Mouse (Mus musculus) liver, embryonic 11.5 days (tissue): ENCODE measurements around the gene Srpx. TPM values are rescaled to one million over a fixed set of nuclear protein-coding genes. Genes with fewer than 3 reads are reported as not detected.

ENCODE experiments used
- ATAC-seq: fragments of 200-750 bp; cut with Nextera tagmentation; replicated peaks from 2 replicates; pipeline ENCODE4 v1.8.0; 2017; ENCODE audit warnings: moderate number of reproducible peaks, mild to moderate bottlenecking, moderate TSS enrichment, moderate library complexity; ENCODE audit not compliant: low FRiP score
- DNase-seq: peaks from one replicate; pipeline ENCODE4 v3.0.0-alpha.2; 2017; ENCODE audit warnings: low spot score
- H3K27ac ChIP-seq: fragments of 300-500 bp; sonication (generic); 2 replicates; pipeline ENCODE4 v1.5.1; 2014; ENCODE audit warnings: mild to moderate bottlenecking, low read depth, low read length, control low read depth
- H3K27me3 ChIP-seq: fragments of 300-500 bp; sonication (generic); replicated peaks from 2 replicates; pipeline ENCODE4 v1.6.1; 2014; ENCODE audit warnings: low read length, mixed read lengths; ENCODE audit not compliant: control insufficient read depth, insufficient read depth
- H3K36me3 ChIP-seq: fragments of 300-500 bp; sonication (generic); 2 replicates; pipeline ENCODE4 v1.6.1; 2014; ENCODE audit warnings: mild to moderate bottlenecking, low read length, moderate library complexity, mixed read lengths; ENCODE audit not compliant: control insufficient read depth, insufficient read depth
- H3K4me1 ChIP-seq: fragments of 300-500 bp; sonication (generic); replicated peaks from 2 replicates; pipeline ENCODE4 v1.6.1; 2014; ENCODE audit warnings: low read length, mixed read lengths; ENCODE audit not compliant: control insufficient read depth, insufficient read depth
- H3K4me2 ChIP-seq: fragments of 300-500 bp; sonication (generic); 2 replicates; pipeline ENCODE4 v1.6.1; 2014; ENCODE audit warnings: mild to moderate bottlenecking, control low read depth, moderate library complexity
- H3K4me3 ChIP-seq: fragments of 300-500 bp; sonication (generic); 2 replicates; pipeline ENCODE4 v1.5.1; 2014; ENCODE audit warnings: low read depth, low read length, control low read depth
- H3K9ac ChIP-seq: fragments of 300-500 bp; sonication (generic); 2 replicates; pipeline ENCODE4 v1.6.1; 2014; ENCODE audit warnings: low read depth, low read length, control low read depth
- H3K9me3 ChIP-seq: fragments of 300-500 bp; sonication (generic); 2 replicates; pipeline ENCODE4 v1.6.1; 2016; ENCODE audit warnings: low read length, inconsistent platforms, mixed read lengths; ENCODE audit not compliant: control insufficient read depth
- WGBS: fragments of 180-500 bp; shearing (Covaris S2); extraction: QIAGEN DNeasy Blood & Tissue Kit; methylation state at CpG from one replicate; pipeline ENCODE4 v1.1.7; 2014; 5-methylcytosine and 5-hydroxymethylcytosine counted together
- polyA plus RNA-seq: library from polyadenylated mRNA; unstranded; fragments of >200 nt; fragmentation: Nextera tagmentation; extraction: Ambion mirVana; gene quantifications from 2 replicates; pipeline ENCODE4 v1.2.1, GENCODE M21; 2014

Gene Srpx
- polyA plus RNA-seq, 1 experiment from 2014 or later = 2.2 TPM

- ATAC-seq = no peak
Measured at GRCm38 (mm10) chrX:10079981-10080380, 37.5 kb downstream of the Srpx start.

GRCm38 (mm10) chrX:10073966-10074365, 43.5 kb downstream of the Srpx start:
- H3K9me3 ChIP-seq = no peaks in the 10 kb centered on the region
- H3K9ac ChIP-seq = no peak overlapping the region
- ATAC-seq = no peak
- H3K27me3 ChIP-seq = no peaks in the 10 kb centered on the region
- no peaks in the 10 kb centered on the region for H3K4me1 ChIP-seq
- no peak for DNase-seq
- no peak overlapping the region for H3K4me3 ChIP-seq
- no peaks in the 10 kb centered on the region for H3K36me3 ChIP-seq
- H3K27ac ChIP-seq = no peak overlapping the region
- H3K4me2 ChIP-seq = no peak overlapping the region
- WGBS = 71% methylated on average over 3 of the region's 3 CpGs

More at GRCm38 (mm10) chrX:10079981-10080380, 37.5 kb downstream of the Srpx start:
- H3K36me3 ChIP-seq = no peaks in the 10 kb centered on the region
- no peak overlapping the region for H3K27ac ChIP-seq
- WGBS = 58% methylated on average over 1 of the region's 1 CpGs
- no peak overlapping the region for H3K4me3 ChIP-seq
- DNase-seq = no peak
- H3K27me3 ChIP-seq = no peaks in the 10 kb centered on the region
- no peak overlapping the region for H3K9ac ChIP-seq
- no peak overlapping the region for H3K4me2 ChIP-seq
- no peaks in the 10 kb centered on the region for H3K4me1 ChIP-seq
- no peaks in the 10 kb centered on the region for H3K9me3 ChIP-seq

GRCm38 (mm10) chrX:10071529-10071928, 46.0 kb downstream of the Srpx start:
- Histone ChIP-seq H3K4me1 (no peaks in the 10 kb centered on the region), H3K4me3 (no peak overlapping the region), H3K4me2 (no peak overlapping the region), H3K27me3 (no peaks in the 10 kb centered on the region), H3K9ac (no peak overlapping the region), H3K36me3 (no peaks in the 10 kb centered on the region), H3K27ac (no peak overlapping the region), H3K9me3 (no peaks in the 10 kb centered on the region)
- DNase-seq (no peak), ATAC-seq (no peak)
- 56% methylated on average over 2 of the region's 2 CpGs for WGBS

GRCm38 (mm10) chrX:10070689-10071088, 46.8 kb downstream of the Srpx start:
- Histone ChIP-seq H3K27me3 (no peaks in the 10 kb centered on the region), H3K4me1 (no peaks in the 10 kb centered on the region), H3K4me2 (no peak overlapping the region), H3K9me3 (no peaks in the 10 kb centered on the region), H3K27ac (no peak overlapping the region), H3K36me3 (no peaks in the 10 kb centered on the region), H3K4me3 (no peak overlapping the region), H3K9ac (no peak overlapping the region)
- WGBS = 19% methylated on average over 6 of the region's 6 CpGs
- DNase-seq (no peak), ATAC-seq (no peak)

GRCm38 (mm10) chrX:10069405-10069804, 48.1 kb downstream of the Srpx start:
- H3K27ac ChIP-seq = no peak overlapping the region
- H3K4me2 ChIP-seq = no peak overlapping the region
- H3K4me1 ChIP-seq = no peaks in the 10 kb centered on the region
- ATAC-seq (no peak), DNase-seq (no peak)
- 68% methylated on average over 4 of the region's 4 CpGs for WGBS
- H3K4me3 ChIP-seq = no peak overlapping the region
- H3K9me3 ChIP-seq = no peaks in the 10 kb centered on the region
- no peaks in the 10 kb centered on the region for H3K27me3 ChIP-seq
- H3K9ac ChIP-seq = no peak overlapping the region
- no peaks in the 10 kb centered on the region for H3K36me3 ChIP-seq

GRCm38 (mm10) chrX:10063781-10064180, 53.7 kb downstream of the Srpx start:
- no peaks in the 10 kb centered on the region; the same call in 1 of the 2 replicates for H3K27me3 ChIP-seq
- no peaks in the 10 kb centered on the region for H3K9me3 ChIP-seq
- no peaks in the 10 kb centered on the region for H3K4me1 ChIP-seq
- ATAC-seq = no peak
- no peak overlapping the region for H3K27ac ChIP-seq
- no peaks in the 10 kb centered on the region for H3K36me3 ChIP-seq
- no peak overlapping the region for H3K4me3 ChIP-seq
- H3K9ac ChIP-seq = no peak overlapping the region
- WGBS = 76% methylated on average over 1 of the region's 1 CpGs
- no peak for DNase-seq
- no peak overlapping the region for H3K4me2 ChIP-seq

- no peak overlapping the region for H3K4me2 ChIP-seq
- H3K36me3 ChIP-seq = no peaks in the 10 kb centered on the region
- H3K4me1 ChIP-seq = no peaks in the 10 kb centered on the region
- DNase-seq = no peak
- H3K27me3 ChIP-seq = no peaks in the 10 kb centered on the region; the same call in 1 of the 2 replicates
- no peak overlapping the region for H3K27ac ChIP-seq
- WGBS = 61% methylated on average over 2 of the region's 2 CpGs
- H3K9ac ChIP-seq = no peak overlapping the region
- ATAC-seq = no peak
- H3K9me3 ChIP-seq = no peaks in the 10 kb centered on the region
- no peak overlapping the region for H3K4me3 ChIP-seq
Measured at GRCm38 (mm10) chrX:10063361-10063760, 54.1 kb downstream of the Srpx start.

- no peaks in the 10 kb centered on the region for H3K4me1 ChIP-seq
- WGBS = 81% methylated on average over 4 of the region's 4 CpGs
- H3K9me3 ChIP-seq = no peaks in the 10 kb centered on the region
- no peak overlapping the region for H3K27ac ChIP-seq
- H3K4me2 ChIP-seq = no peak overlapping the region
- no peak overlapping the region for H3K4me3 ChIP-seq
- no peaks in the 10 kb centered on the region; the same call in 1 of the 2 replicates for H3K27me3 ChIP-seq
- ATAC-seq = no peak
- no peak overlapping the region for H3K9ac ChIP-seq
- H3K36me3 ChIP-seq = no peaks in the 10 kb centered on the region
- DNase-seq = no peak
Measured at GRCm38 (mm10) chrX:10062201-10062600, 55.3 kb downstream of the Srpx start.

- H3K9ac ChIP-seq = no peak overlapping the region
- H3K9me3 ChIP-seq = no peaks in the 10 kb centered on the region
- no peak overlapping the region for H3K27ac ChIP-seq
- no peaks in the 10 kb centered on the region for H3K27me3 ChIP-seq
- H3K4me1 ChIP-seq = no peaks in the 10 kb centered on the region
- H3K4me2 ChIP-seq = no peak overlapping the region
- ATAC-seq = no peak
- H3K4me3 ChIP-seq = no peak overlapping the region
- H3K36me3 ChIP-seq = no peaks in the 10 kb centered on the region
- no peak for DNase-seq
Measured at GRCm38 (mm10) chrX:10034666-10035065, 82.8 kb downstream of the Srpx start.
